Mouse (Mus musculus) liver, embryonic 14.5 days (tissue): ENCODE results near the gene Tmtc4. TPM values are rescaled to one million over a fixed set of nuclear protein-coding genes. Genes with fewer than 3 reads are reported as not detected.

Source experiments
- ATAC-seq: fragments of 200-750 bp; cut with Nextera tagmentation; 2 replicates; pipeline ENCODE4 v1.8.0; 2017; ENCODE audit warnings: moderate number of reproducible peaks, mild to moderate bottlenecking, moderate library complexity; ENCODE audit not compliant: insufficient read depth
- DNase-seq, 3 experiments: peaks; one replicate each; pipeline ENCODE4 v3.0.0-alpha.2; 2012 to 2013; ENCODE audit warnings: low read depth in 3 of 3, low spot score in 3 of 3
- H3K27ac ChIP-seq: fragments of 300-500 bp; sonication (generic); 2 replicates; pipeline ENCODE4 v1.5.1; 2014; ENCODE audit warnings: moderate library complexity, mild to moderate bottlenecking, control low read depth, inconsistent platforms
- H3K27me3 ChIP-seq: fragments of 300-500 bp; sonication (generic); 2 replicates; pipeline ENCODE4 v1.6.1; 2014; ENCODE audit warnings: mild to moderate bottlenecking, low read length, moderate library complexity; ENCODE audit not compliant: control insufficient read depth, insufficient read depth
- H3K36me3 ChIP-seq: fragments of 300-500 bp; sonication (generic); replicated peaks from 2 replicates; pipeline ENCODE4 v1.6.1; 2014; ENCODE audit warnings: low read depth; ENCODE audit not compliant: control insufficient read depth, insufficient read depth
- H3K4me1 ChIP-seq, 2 experiments: fragments of 200-500 bp in 1 of 2; fragments of 300-500 bp in 1 of 2; sonication (generic) in 1 of 2; replicated peaks; 2 replicates each; pipeline ENCODE4 v1.6.1; 2012 to 2014; ENCODE audit warnings: antibody characterized with exemption in 1 of 2, inconsistent platforms in 1 of 2, low read length in 1 of 2; ENCODE audit not compliant: control insufficient read depth in 2 of 2, insufficient read depth in 2 of 2
- H3K4me2 ChIP-seq: fragments of 300-500 bp; sonication (generic); 2 replicates; pipeline ENCODE4 v1.6.1; 2014; ENCODE audit warnings: low read depth, mild to moderate bottlenecking, control low read depth, moderate library complexity
- H3K4me3 ChIP-seq, 2 experiments: fragments of 200-500 bp in 1 of 2; fragments of 300-500 bp in 1 of 2; sonication (generic) in 1 of 2; 2 replicates each; pipeline ENCODE4 v1.5.1; 2012 to 2014; ENCODE audit warnings: low read depth in 2 of 2, low read length in 2 of 2, mild to moderate bottlenecking in 2 of 2, control low read depth in 1 of 2, inconsistent platforms in 1 of 2, moderate library complexity in 1 of 2; ENCODE audit not compliant: insufficient read depth in 1 of 2
- H3K9ac ChIP-seq: fragments of 300-500 bp; sonication (generic); replicated peaks from 2 replicates; pipeline ENCODE4 v1.6.1; 2014; ENCODE audit warnings: mild to moderate bottlenecking, control low read depth, moderate library complexity
- H3K9me3 ChIP-seq: fragments of 300-500 bp; sonication (generic); 2 replicates; pipeline ENCODE4 v1.6.1; 2016; ENCODE audit warnings: low read length, mixed read lengths; ENCODE audit not compliant: control insufficient read depth
- CTCF ChIP-seq: IDR thresholded peaks from 2 replicates; pipeline ENCODE4 v1.5.1; 2016; ENCODE audit warnings: antibody characterized with exemption, low read depth, control low read depth
- EP300 ChIP-seq: IDR thresholded peaks from 2 replicates; pipeline ENCODE4 v1.6.1; 2016; ENCODE audit warnings: antibody characterized with exemption, low read depth
- WGBS: fragments of 180-500 bp; shearing (Covaris S2); extraction: QIAGEN DNeasy Blood & Tissue Kit; methylation state at CpG from one replicate; pipeline ENCODE4 v1.1.7; 2014; ENCODE audit not compliant: insufficient replicate concordance; 5-methylcytosine and 5-hydroxymethylcytosine counted together
- polyA plus RNA-seq, 2 experiments: library from polyadenylated mRNA; depleted of rRNA in 1 of 2; stranded (reverse) in 1 of 2; unstranded in 1 of 2; fragments of >200 nt; fragmentation: Nextera tagmentation in 1 of 2; extraction: Ambion mirVana in 1 of 2; gene quantifications; 2 replicates each; pipeline versions ENCODE4 v1.2.1 to v1.2.3; 2012 to 2014

The Tmtc4 gene
- polyA plus RNA-seq, 2 experiments = 1.4 to 2.3 TPM

DNA sequence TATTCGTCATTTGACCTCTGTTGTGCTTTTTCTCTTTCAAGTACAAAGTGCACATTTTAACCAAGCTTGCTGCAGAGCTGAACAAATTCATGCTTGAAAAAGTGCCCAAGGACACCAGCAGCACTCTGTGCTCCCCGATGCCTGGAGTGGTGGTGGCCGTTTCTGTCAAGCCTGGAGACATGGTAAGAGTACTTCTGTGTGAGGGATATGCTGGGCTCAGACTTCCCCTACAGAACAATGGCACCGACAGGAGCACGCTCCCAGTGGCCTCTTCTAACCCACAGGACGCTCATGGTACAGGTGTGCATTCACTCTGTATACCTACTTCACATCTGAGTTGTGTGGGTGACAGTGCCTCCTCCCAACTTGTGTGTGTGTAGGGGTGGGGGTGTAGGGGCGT lies 107.1 kb downstream of the Tmtc4 start:
- ATAC-seq = no peak

DNA sequence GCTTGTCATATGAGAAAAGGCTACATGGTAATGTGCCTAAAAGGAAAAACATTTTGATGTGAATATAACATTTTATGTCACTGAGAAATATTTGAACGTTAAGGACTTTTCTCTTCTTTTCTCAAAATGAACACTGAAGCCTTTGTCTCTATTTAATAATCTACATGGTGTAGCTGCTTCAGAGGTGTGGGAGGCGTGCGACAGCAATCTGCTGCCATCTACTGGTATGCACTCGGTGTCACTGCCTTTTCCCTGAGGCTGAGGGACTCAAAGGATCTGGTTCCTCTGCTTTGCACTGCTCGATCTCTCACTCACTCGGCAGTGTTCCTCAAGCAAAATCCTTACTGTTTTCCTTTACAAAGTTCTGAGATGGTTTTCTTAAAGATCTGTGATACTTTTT lies 107.7 kb downstream of the Tmtc4 start:
- H3K4me1 ChIP-seq = no peaks in the 10 kb centered on the region
- TF ChIP-seq CTCF (peak; percentile 87), EP300 (no peak)
- DNase-seq = peak in 2 of 3 experiments; percentile 3 to 25
- H3K9me3 ChIP-seq = no peaks in the 10 kb centered on the region
- H3K9ac ChIP-seq = no peak overlapping the region
- ATAC-seq = 0 out of 2 replicates have a peak, but pooled peaks have one; percentile 48
- H3K4me2 ChIP-seq = no peak overlapping the region
- 3% methylated on average over 6 of the region's 6 CpGs for WGBS
- no peak overlapping the region for H3K27ac ChIP-seq
- no peaks in the 10 kb centered on the region for H3K36me3 ChIP-seq
- no peaks in the 10 kb centered on the region for H3K27me3 ChIP-seq
- H3K4me3 ChIP-seq = no peak overlapping the region

More for the DNA sequence above, 107.1 kb downstream of the Tmtc4 start:
- Histone ChIP-seq H3K4me1 (no peaks in the 10 kb centered on the region), H3K27me3 (no peaks in the 10 kb centered on the region), H3K9me3 (no peaks in the 10 kb centered on the region), H3K36me3 (no peaks in the 10 kb centered on the region), H3K4me3 (no peak overlapping the region), H3K4me2 (no peak overlapping the region), H3K9ac (no peak overlapping the region), H3K27ac (no peak overlapping the region)
- no peak for TF ChIP-seq EP300
- TF ChIP-seq CTCF = no peak
- no peak for DNase-seq
- WGBS = 50% methylated on average over 7 of the region's 7 CpGs

DNA sequence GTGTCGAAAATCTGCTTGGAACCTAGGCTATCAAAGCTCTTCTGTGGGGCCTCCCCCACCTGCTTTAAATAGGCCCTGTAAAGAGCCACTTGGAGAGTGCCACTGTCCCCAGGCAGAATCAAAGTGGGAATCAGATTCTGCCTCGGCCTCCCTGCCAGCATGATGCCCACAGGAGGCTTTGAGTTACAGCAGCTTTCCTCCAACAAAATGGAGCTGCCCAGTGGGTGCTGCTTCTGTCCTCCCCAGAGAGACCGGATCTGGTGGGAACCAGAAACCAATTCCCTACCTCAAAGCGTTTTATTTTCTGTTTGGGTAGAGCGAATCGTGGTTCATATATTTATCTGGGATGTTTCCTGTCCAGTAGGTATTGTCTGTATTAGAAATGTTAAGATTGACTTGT lies 108.2 kb downstream of the Tmtc4 start:
- H3K9me3 ChIP-seq = no peaks in the 10 kb centered on the region

DNA sequence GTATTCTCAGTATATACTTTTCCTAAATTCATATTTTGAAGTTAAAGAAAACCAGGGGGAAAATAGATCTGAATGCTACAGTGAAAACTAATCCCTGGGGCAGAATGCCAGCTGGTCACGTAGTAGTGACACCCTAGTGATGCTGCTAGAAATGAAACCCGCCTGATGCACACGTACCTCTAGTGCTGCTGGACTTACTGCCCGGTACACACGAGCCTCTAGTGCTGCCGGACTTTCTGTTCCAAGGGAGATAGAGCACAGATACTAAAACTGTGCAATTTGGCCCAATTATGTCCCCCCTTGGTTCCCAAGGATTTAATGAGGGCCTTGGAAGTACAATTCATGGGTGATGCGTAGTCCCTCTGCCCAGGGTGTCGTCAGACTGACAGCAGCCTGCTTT lies 108.8 kb downstream of the Tmtc4 start:
- TF ChIP-seq CTCF (no peak), EP300 (no peak)
- DNase-seq (no peak), ATAC-seq (no peak)
- Histone ChIP-seq H3K36me3 (no peaks in the 10 kb centered on the region), H3K27me3 (no peaks in the 10 kb centered on the region), H3K4me2 (no peak overlapping the region), H3K9ac (no peak overlapping the region), H3K4me1 (no peaks in the 10 kb centered on the region), H3K4me3 (no peak overlapping the region), H3K9me3 (no peaks in the 10 kb centered on the region), H3K27ac (no peak overlapping the region)
- WGBS = 65% methylated on average over 8 of the region's 8 CpGs

More for the DNA sequence above, 108.2 kb downstream of the Tmtc4 start:
- TF ChIP-seq CTCF (no peak), EP300 (no peak)
- H3K4me2 ChIP-seq = no peak overlapping the region
- H3K36me3 ChIP-seq = no peaks in the 10 kb centered on the region
- DNase-seq (no peak), ATAC-seq (no peak)
- 63% methylated on average over 6 of the region's 6 CpGs for WGBS
- H3K27ac ChIP-seq = no peak overlapping the region
- no peaks in the 10 kb centered on the region for H3K4me1 ChIP-seq
- no peaks in the 10 kb centered on the region for H3K27me3 ChIP-seq
- no peak overlapping the region for H3K4me3 ChIP-seq
- H3K9ac ChIP-seq = no peak overlapping the region

DNA sequence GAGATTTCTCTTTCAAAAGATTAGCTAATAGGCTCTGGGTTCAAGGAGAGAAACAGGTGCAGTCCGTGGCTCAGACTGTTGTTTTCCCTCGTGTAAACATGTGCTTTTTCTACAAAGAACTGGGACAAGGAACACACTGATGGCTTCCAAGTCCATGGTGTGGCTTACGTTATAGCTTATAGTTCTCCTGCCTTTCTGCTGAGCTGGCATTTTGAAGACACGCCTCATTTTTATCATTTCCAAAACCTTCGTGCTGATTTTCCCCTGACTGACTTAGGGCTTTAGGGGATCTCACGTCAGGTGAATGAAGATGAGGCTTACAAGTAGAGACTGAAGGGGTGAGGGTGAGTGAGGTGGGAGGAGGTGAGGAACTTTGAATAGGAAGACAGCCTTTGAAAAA lies 111.2 kb downstream of the Tmtc4 start:
- no peaks in the 10 kb centered on the region for H3K36me3 ChIP-seq
- DNase-seq (no peak), ATAC-seq (no peak)
- 55% methylated on average over 6 of the region's 6 CpGs for WGBS
- TF ChIP-seq CTCF = no peak
- no peak for TF ChIP-seq EP300
- H3K9me3 ChIP-seq = no peaks in the 10 kb centered on the region
- H3K4me2 ChIP-seq = no peak overlapping the region
- no peaks in the 10 kb centered on the region for H3K4me1 ChIP-seq
- H3K27ac ChIP-seq = no peak overlapping the region
- H3K27me3 ChIP-seq = no peaks in the 10 kb centered on the region
- no peak overlapping the region for H3K4me3 ChIP-seq
- H3K9ac ChIP-seq = no peak overlapping the region
